Mouse (Mus musculus) cortical plate, adult 2 months (tissue): ENCODE measurements around the gene Pla2r1.

ENCODE experiments used
- CTCF ChIP-seq: fragments of 200-500 bp; IDR thresholded peaks from 2 replicates; pipeline ENCODE4 v1.5.1; 2011; ENCODE audit warnings: mild to moderate bottlenecking, control low read depth, low read length; ENCODE audit not compliant: insufficient read depth; ENCODE audit errors: extremely low read depth
- POLR2A ChIP-seq: fragments of 200-500 bp; IDR thresholded peaks from 2 replicates; pipeline ENCODE4 v1.6.1; 2011; ENCODE audit warnings: mild to moderate bottlenecking, low read length, control low read depth; ENCODE audit not compliant: insufficient read depth; ENCODE audit errors: extremely low read depth

DNA sequence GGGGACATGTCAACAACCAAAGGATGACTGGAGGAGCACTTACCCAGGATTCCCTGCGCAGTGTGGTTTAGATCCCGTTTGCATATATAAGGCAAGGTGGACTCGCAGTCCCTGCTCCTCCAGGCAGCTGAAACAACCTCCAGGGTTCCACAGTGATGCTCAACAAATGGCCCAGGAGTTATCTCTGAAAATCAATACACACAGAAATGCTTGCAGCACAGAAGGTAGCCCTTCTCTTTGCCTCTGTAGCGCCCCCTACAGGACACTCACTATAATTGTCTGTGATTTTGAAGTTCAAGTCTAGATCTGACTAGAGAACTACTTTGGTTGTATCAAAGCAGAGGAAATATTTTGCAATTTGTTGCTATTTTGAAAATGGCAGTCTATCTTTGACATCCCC lies 38.2 kb downstream of the Pla2r1 start:
- TF ChIP-seq CTCF (0 out of 2 replicates have a peak, but pooled peaks have one; percentile 5), POLR2A (no peak)
